Mouse (Mus musculus) CH12.LX (cell line): Measurements from ENCODE around the gene Pcyt2. TPM values are rescaled to one million over a fixed set of nuclear protein-coding genes. Genes with fewer than 3 reads are reported as not detected.

Experiments used
- DNase-seq: peaks from one replicate; pipeline ENCODE4 v3.0.0-alpha.2; 2013; ENCODE audit errors: extremely low read depth
- H3K27ac ChIP-seq: 2 replicates; pipeline ENCODE4 v1.5.1; 2012; ENCODE audit warnings: low read depth, mild to moderate bottlenecking, control low read depth, moderate library complexity; ENCODE audit not compliant: insufficient read depth
- H3K27me3 ChIP-seq: replicated peaks from 2 replicates; pipeline ENCODE3; 2012; ENCODE audit warnings: inconsistent platforms
- H3K36me3 ChIP-seq, 2 experiments: replicated peaks in 1 of 2; 2 replicates each; pipeline versions ENCODE3 to v1.6.1; 2012; ENCODE audit warnings: inconsistent platforms in 1 of 2, low read length in 1 of 2, mild to moderate bottlenecking in 1 of 2, mixed read lengths in 1 of 2, moderate library complexity in 1 of 2; ENCODE audit not compliant: control insufficient read depth in 1 of 2, insufficient read depth in 1 of 2
- H3K4me1 ChIP-seq, 2 experiments: 2 replicates each; pipeline ENCODE4 v1.6.1; 2012; ENCODE audit warnings: inconsistent platforms in 1 of 2, moderate library complexity in 1 of 2; ENCODE audit not compliant: insufficient read depth in 2 of 2, control insufficient read depth in 1 of 2
- H3K4me2 ChIP-seq: 2 replicates; pipeline ENCODE4 v1.6.1; 2012; ENCODE audit warnings: low read depth, mild to moderate bottlenecking, control low read depth; ENCODE audit not compliant: poor library complexity, insufficient read depth, severe bottlenecking
- H3K4me3 ChIP-seq, 3 experiments: fragments of 150-350 bp in 1 of 3; sonication (generic) in 1 of 3; replicated peaks in 1 of 3; 2 replicates each; pipeline versions ENCODE3 to v1.5.1; 2011 to 2012; ENCODE audit warnings: low read depth in 2 of 3, low read length in 2 of 3, mild to moderate bottlenecking in 2 of 3, moderate library complexity in 2 of 3, control low read depth in 1 of 3, improper control_type of control experiment in 1 of 3, inconsistent platforms in 1 of 3, mixed read lengths in 1 of 3; ENCODE audit not compliant: poor library complexity in 1 of 3
- H3K79me2 ChIP-seq: replicated peaks from 2 replicates; pipeline ENCODE4 v1.6.1; 2012; ENCODE audit warnings: mild to moderate bottlenecking, moderate library complexity; ENCODE audit not compliant: control insufficient read depth, poor library complexity, insufficient read depth, severe bottlenecking; ENCODE audit errors: extremely low read depth
- H3K9ac ChIP-seq: 2 replicates; pipeline ENCODE4 v1.6.1; 2012; ENCODE audit warnings: low read depth, mild to moderate bottlenecking, control low read depth, moderate library complexity; ENCODE audit not compliant: insufficient read depth
- H3K9me3 ChIP-seq: replicated peaks from 2 replicates; pipeline ENCODE3; 2012; ENCODE audit warnings: low read length, inconsistent platforms, mixed read lengths
- CHD1 ChIP-seq: IDR thresholded peaks from 2 replicates; pipeline ENCODE4 v1.6.1; 2012; ENCODE audit warnings: low read depth, low read length, improper control_type of control experiment, inconsistent platforms
- CHD2 ChIP-seq: IDR thresholded peaks from 2 replicates; pipeline ENCODE4 v1.6.1; 2011; ENCODE audit warnings: low read length, improper control_type of control experiment
- CTCF ChIP-seq, 2 experiments: IDR thresholded peaks in 1 of 2; conservative IDR thresholded peaks in 1 of 2; 2 replicates each; pipeline ENCODE4 v1.5.1; 2011 to 2012; ENCODE audit warnings: low read depth in 2 of 2, low read length in 2 of 2, improper control_type of control experiment in 1 of 2, inconsistent platforms in 1 of 2, mild to moderate bottlenecking in 1 of 2, moderate library complexity in 1 of 2
- E2F4 ChIP-seq: IDR thresholded peaks from 2 replicates; pipeline ENCODE4 v1.6.1; 2011; ENCODE audit warnings: low read depth, low read length, improper control_type of control experiment; ENCODE audit not compliant: insufficient replicate concordance
- ELF1 ChIP-seq: IDR thresholded peaks from 2 replicates; pipeline ENCODE4 v1.6.1; 2014; ENCODE audit warnings: low read depth, mild to moderate bottlenecking, inconsistent platforms, low read length, improper control_type of control experiment
- EP300 ChIP-seq: IDR thresholded peaks from 2 replicates; pipeline ENCODE4 v1.6.1; 2011; ENCODE audit warnings: low read length, improper control_type of control experiment
- ETS1 ChIP-seq: conservative IDR thresholded peaks from 2 replicates; pipeline ENCODE4 v1.6.1; 2012; ENCODE audit warnings: low read depth, mild to moderate bottlenecking, inconsistent platforms, low read length, improper control_type of control experiment, moderate library complexity
- GABPA ChIP-seq: IDR thresholded peaks from 2 replicates; pipeline ENCODE4 v1.6.1; 2012; ENCODE audit warnings: low read depth, low read length, improper control_type of control experiment, inconsistent platforms; ENCODE audit not compliant: insufficient replicate concordance
- HCFC1 ChIP-seq: IDR thresholded peaks from 2 replicates; pipeline ENCODE4 v1.6.1; 2012; ENCODE audit warnings: low read depth, mild to moderate bottlenecking, inconsistent platforms, low read length, improper control_type of control experiment
- JUN ChIP-seq: IDR thresholded peaks from 2 replicates; pipeline ENCODE4 v1.6.1; 2011; ENCODE audit warnings: low read depth, mild to moderate bottlenecking, low read length, improper control_type of control experiment, moderate library complexity; ENCODE audit not compliant: insufficient read depth
- JUND ChIP-seq: conservative IDR thresholded peaks from 2 replicates; pipeline ENCODE4 v1.6.1; 2011; ENCODE audit warnings: low read depth, low read length, improper control_type of control experiment
- MAFK ChIP-seq: IDR thresholded peaks from 2 replicates; pipeline ENCODE4 v1.6.1; 2011; ENCODE audit warnings: low read length, improper control_type of control experiment; ENCODE audit not compliant: insufficient replicate concordance
- MAX ChIP-seq: IDR thresholded peaks from 2 replicates; pipeline ENCODE4 v1.6.1; 2011; ENCODE audit warnings: low read length, improper control_type of control experiment
- MAZ ChIP-seq: IDR thresholded peaks from 2 replicates; pipeline ENCODE4 v1.6.1; 2012; ENCODE audit warnings: low read depth, mild to moderate bottlenecking, inconsistent platforms, low read length, improper control_type of control experiment, moderate library complexity
- MEF2A ChIP-seq: IDR thresholded peaks from 2 replicates; pipeline ENCODE4 v1.6.1; 2014; ENCODE audit warnings: low read depth, mild to moderate bottlenecking, inconsistent platforms, low read length, improper control_type of control experiment, borderline replicate concordance
- MXI1 ChIP-seq: IDR thresholded peaks from 2 replicates; pipeline ENCODE4 v1.6.1; 2011; ENCODE audit warnings: mild to moderate bottlenecking, low read depth, low read length, improper control_type of control experiment
- NRF1 ChIP-seq: IDR thresholded peaks from 2 replicates; pipeline ENCODE4 v1.6.1; 2014; ENCODE audit warnings: low read depth, mild to moderate bottlenecking, inconsistent platforms, low read length, improper control_type of control experiment, moderate library complexity
- PAX5 ChIP-seq: IDR thresholded peaks from 2 replicates; pipeline ENCODE4 v1.6.1; 2012; ENCODE audit warnings: low read length, inconsistent platforms, mixed read lengths
- POLR2A ChIP-seq: IDR thresholded peaks from 2 replicates; pipeline ENCODE4 v1.6.1; 2011; ENCODE audit warnings: low read depth, mild to moderate bottlenecking, improper control_type of control experiment, low read length
- RAD21 ChIP-seq: IDR thresholded peaks from 2 replicates; pipeline ENCODE4 v1.6.1; 2011; ENCODE audit warnings: low read depth, mild to moderate bottlenecking, low read length, improper control_type of control experiment, moderate library complexity
- TBP ChIP-seq: conservative IDR thresholded peaks from 2 replicates; pipeline ENCODE4 v1.6.1; 2011; ENCODE audit warnings: low read depth, low read length, improper control_type of control experiment
- TCF12 ChIP-seq: IDR thresholded peaks from 2 replicates; pipeline ENCODE4 v1.6.1; 2014; ENCODE audit warnings: low read depth, mild to moderate bottlenecking, inconsistent platforms, low read length, improper control_type of control experiment
- USF1 ChIP-seq: IDR thresholded peaks from 2 replicates; pipeline ENCODE4 v1.6.1; 2014; ENCODE audit warnings: low read depth, mild to moderate bottlenecking, inconsistent platforms, low read length, improper control_type of control experiment
- ZC3H11A ChIP-seq: IDR thresholded peaks from 2 replicates; pipeline ENCODE4 v1.6.1; 2012; ENCODE audit warnings: low read depth, mild to moderate bottlenecking, inconsistent platforms, low read length, improper control_type of control experiment
- ZKSCAN1 ChIP-seq: IDR thresholded peaks from 2 replicates; pipeline ENCODE4 v1.6.1; 2012; ENCODE audit warnings: low read depth, inconsistent platforms, low read length, improper control_type of control experiment, borderline replicate concordance
- ZMIZ1 ChIP-seq: IDR thresholded peaks from 2 replicates; pipeline ENCODE4 v1.6.1; 2012; ENCODE audit warnings: low read depth, mild to moderate bottlenecking, inconsistent platforms, low read length, improper control_type of control experiment
- ZNF384 ChIP-seq: IDR thresholded peaks from 2 replicates; pipeline ENCODE4 v1.6.1; 2012; ENCODE audit warnings: low read depth, low read length, improper control_type of control experiment, inconsistent platforms
- dilution Hi-C: fragments of 300-500 bp; cut with MboI; formaldehyde crosslinking; loops from 2 replicates; pipeline ENCODE4 v1.14.3; 2020; ENCODE audit warnings: low sequenced_read_pairs; ENCODE audit not compliant: extremely low pct_unique_long_range_greater_than_20kb, extremely low pct_ligation_motif_present
- in situ Hi-C: fragments of 300-500 bp; cut with MboI; formaldehyde crosslinking; loops from 3 replicates; pipeline ENCODE4 v1.14.3; 2019; ENCODE audit warnings: low sequenced_read_pairs, low pct_ligation_motif_present, low pct_unique_long_range_greater_than_20kb, mixed read lengths
- polyA plus RNA-seq: library from polyadenylated mRNA; unstranded; fragments of >175 nt; gene quantifications from 2 replicates; pipeline ENCODE4 v1.2.1, GENCODE M21; 2012; ENCODE audit warnings: low read depth; ENCODE audit not compliant: insufficient read length
- total RNA-seq, 2 experiments: library from RNA; depleted of rRNA; stranded (reverse); fragments of 300-350 nt in 1 of 2; fragments of >200 nt in 1 of 2; gene quantifications; 2 replicates each; pipeline ENCODE4 v1.2.3; 2012 to 2014

Pcyt2 gene
- total and polyA plus RNA-seq, 3 experiments, result 154 to 166 (median 155) TPM

DNA sequence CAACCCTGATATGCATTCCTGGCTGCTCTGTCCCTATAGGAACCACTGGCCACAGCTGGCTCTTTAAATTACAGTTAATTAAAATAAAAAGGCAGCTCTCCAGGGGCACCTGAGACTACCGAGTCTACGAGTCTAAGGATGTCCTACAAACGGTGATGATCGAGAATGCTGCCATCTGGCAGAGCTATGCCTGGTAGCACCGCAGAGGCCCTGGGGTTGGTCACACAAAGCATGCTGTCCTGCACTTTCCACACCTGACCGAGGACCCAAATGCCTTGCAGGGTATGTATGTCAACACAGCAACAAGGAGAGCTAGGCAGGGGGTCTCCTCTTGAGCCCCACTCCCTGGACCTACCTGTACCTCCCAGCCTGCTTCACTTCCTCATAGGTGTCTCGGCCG lies 3.8 kb downstream of the Pcyt2 start:
- Histone ChIP-seq H3K4me1 (peaks cover 8 to 39% of the 10 kb centered on the region in 2 experiments), H3K27me3 (no peaks in the 10 kb centered on the region), H3K9ac (no peak overlapping the region), H3K79me2 (peaks cover 22% of the 10 kb centered on the region), H3K36me3 (peaks cover 62 to 79% of the 10 kb centered on the region in 2 experiments), H3K4me2 (no peak overlapping the region), H3K27ac (no peak overlapping the region), H3K9me3 (no peaks in the 10 kb centered on the region), H3K4me3 (no peak overlapping the region)
- TF ChIP-seq JUND (no peak), ZMIZ1 (no peak), CHD2 (no peak), HCFC1 (no peak), JUN (no peak), MEF2A (no peak), E2F4 (no peak)
- dilution Hi-C loops, result no loop called here
- in situ Hi-C loops, result no loop called here
- DNase-seq, result no peak

- no peaks in the 10 kb centered on the region for H3K9me3 ChIP-seq
- DNase-seq, result no peak
- H3K4me1 ChIP-seq, result peaks cover 8 to 41% of the 10 kb centered on the region in 2 experiments
- in situ Hi-C loops, result no loop called here
- H3K36me3 ChIP-seq, result peaks cover 62 to 79% of the 10 kb centered on the region in 2 experiments
- dilution Hi-C loops, result no loop called here
- H3K9ac ChIP-seq, result no peak overlapping the region
- H3K79me2 ChIP-seq, result peaks cover 22% of the 10 kb centered on the region
- no peak overlapping the region for H3K4me3 ChIP-seq
- no peak overlapping the region for H3K27ac ChIP-seq
- TF ChIP-seq MAZ (no peak), ZNF384 (no peak), PAX5 (no peak)
- TF ChIP-seq, all 38 proteins: peak for 0
- no peak overlapping the region for H3K4me2 ChIP-seq
- H3K27me3 ChIP-seq, result no peaks in the 10 kb centered on the region
Observed at GRCm38 (mm10) chr11:120613481-120613972, 4.2 kb downstream of the Pcyt2 start.

GRCm38 (mm10) chr11:120612763-120613162 lies 5.0 kb downstream of the Pcyt2 start:
- H3K27ac ChIP-seq, result no peak overlapping the region
- H3K27me3 ChIP-seq, result no peaks in the 10 kb centered on the region
- no peaks in the 10 kb centered on the region for H3K9me3 ChIP-seq
- H3K79me2 ChIP-seq, result peaks cover 22% of the 10 kb centered on the region
- no peak overlapping the region for H3K9ac ChIP-seq
- peaks cover 8 to 34% of the 10 kb centered on the region in 2 experiments for H3K4me1 ChIP-seq
- no peak overlapping the region for H3K4me2 ChIP-seq
- DNase-seq, result peak; percentile 67
- in situ Hi-C loops, result no loop called here
- H3K4me3 ChIP-seq, result no peak overlapping the region
- dilution Hi-C loops, result no loop called here
- peaks cover 61 to 80% of the 10 kb centered on the region in 2 experiments for H3K36me3 ChIP-seq
- TF ChIP-seq CHD1, result no peak
- TF ChIP-seq EP300, result no peak
- TF ChIP-seq ETS1, result no peak
- TF ChIP-seq MAFK, result no peak
- TF ChIP-seq TBP, result no peak
- 0 out of 2 replicates have a peak, but pooled peaks have one; percentile 17 for TF ChIP-seq NRF1
- TF ChIP-seq GABPA, result no peak
- no peak for TF ChIP-seq ZKSCAN1
- no peak for TF ChIP-seq ZC3H11A
- TF ChIP-seq E2F4, result no peak
- TF ChIP-seq PAX5, result no peak
- no peak for TF ChIP-seq MAX
- TF ChIP-seq TCF12, result no peak
- peak; percentile 40 to 82; a peak in 2 of 4 replicates for TF ChIP-seq CTCF (conservative IDR thresholded peaks at IDR 0.05 in 1 of 2, IDR thresholded peaks at IDR 0.05 in 1 of 2; ENCODE audit: low read depth in 2 of 2, low read length in 2 of 2)
- TF ChIP-seq POLR2A, result no peak
- peak; percentile 73 for TF ChIP-seq RAD21
- TF ChIP-seq MXI1, result no peak
- no peak for TF ChIP-seq HCFC1
- no peak for TF ChIP-seq USF1
- TF ChIP-seq ELF1, result no peak
